Mouse (Mus musculus): ENCODE measurements around the gene F5. TPM values are rescaled to one million over a fixed set of nuclear protein-coding genes. Genes with fewer than 3 reads are reported as not detected.

The F5 gene
- 11.2 and 13.4 TPM in 2 replicates for polyA plus RNA-seq (2015; fragmentation: Nextera tagmentation; extraction: Ambion mirVana)

DNA sequence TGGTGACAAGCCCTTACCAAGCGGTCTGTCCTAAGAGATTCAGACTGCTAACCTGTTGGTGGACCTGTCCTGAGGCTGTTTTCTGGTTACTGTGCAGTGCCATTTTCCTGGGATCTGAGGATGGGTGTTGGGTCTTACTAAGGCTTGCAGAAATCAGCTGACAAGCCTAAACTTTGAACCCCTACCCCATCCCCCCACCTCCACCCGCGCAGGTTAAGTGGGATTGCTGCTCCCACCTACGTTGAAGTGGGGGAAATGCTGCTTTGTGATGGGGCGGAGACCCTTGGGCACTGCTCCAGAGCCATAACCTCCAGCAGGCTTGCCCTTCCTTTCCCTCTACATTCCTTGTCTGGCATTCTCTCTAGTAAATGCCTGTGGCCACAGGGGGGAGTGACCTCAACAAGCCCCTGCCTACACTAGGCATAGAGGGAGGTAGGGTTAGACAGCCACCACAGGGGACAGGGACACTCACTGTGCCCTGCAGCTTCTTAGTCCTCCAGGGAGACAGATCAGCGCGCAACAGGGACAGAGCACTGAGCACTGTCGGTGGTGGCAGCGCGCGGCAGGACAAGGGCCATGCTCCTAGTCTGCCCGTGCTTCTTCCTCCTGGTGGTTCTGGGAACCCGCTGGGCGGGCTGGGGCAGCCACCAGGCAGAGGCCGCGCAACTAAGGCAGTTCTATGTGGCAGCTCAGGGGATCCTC, at the start of gene F5:
Gene F5, plus strand, starts transcription at position 452 of the 702 bp plus-strand sequence.
- no peaks in the 10 kb centered on the region for H3K9me3 ChIP-seq (replicated peaks)
- WGBS (ENCODE audit: insufficient replicate concordance): 13% methylated on average over 16 of the region's 16 CpGs
- H3K27me3 ChIP-seq: no peaks in the 10 kb centered on the region
- H3K36me3 ChIP-seq (replicated peaks): no peaks in the 10 kb centered on the region
- peak within 1 kb of the TSS; percentile 68 for H3K27ac ChIP-seq (replicated peaks)
- peak within 1 kb of the TSS; percentile 52 for H3K4me2 ChIP-seq
- peaks cover 16% of the 10 kb centered on the region; the same call in 1 of the 2 replicates for H3K4me1 ChIP-seq (replicated peaks)
- peak; percentile 67 for ATAC-seq (ENCODE audit: insufficient read depth)
- peak within 1 kb of the TSS; percentile 29; the same call in 1 of the 2 replicates for H3K9ac ChIP-seq
- H3K4me3 ChIP-seq (replicated peaks): peak within 1 kb of the TSS; percentile 46

DNA sequence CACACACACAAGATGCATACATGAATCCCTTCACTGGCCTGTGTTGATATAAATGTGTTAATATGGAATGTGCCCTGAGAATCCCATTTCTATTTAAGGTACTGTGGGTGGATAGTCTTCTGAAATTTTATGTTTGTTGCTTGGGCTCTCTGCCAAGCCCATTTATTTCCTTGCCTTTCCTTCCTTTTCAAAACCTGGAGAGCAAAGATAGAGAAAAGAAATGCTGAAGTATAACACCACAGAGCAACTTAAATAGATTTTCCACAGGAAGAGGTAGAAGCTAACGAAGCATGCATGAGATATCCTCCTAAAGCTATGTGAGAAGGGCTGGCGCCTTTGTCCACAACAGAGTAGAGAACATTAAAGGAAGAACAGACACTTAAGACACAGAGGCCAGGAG, 41.9 kb upstream of the F5 start:
- no peak overlapping the region for H3K4me3 ChIP-seq (replicated peaks)
- no peaks in the 10 kb centered on the region for H3K27me3 ChIP-seq
- ATAC-seq (ENCODE audit: insufficient read depth): no peak
- H3K36me3 ChIP-seq (replicated peaks): no peaks in the 10 kb centered on the region
- no peak overlapping the region for H3K9ac ChIP-seq
- no peaks in the 10 kb centered on the region for H3K9me3 ChIP-seq (replicated peaks)
- no peak overlapping the region for H3K4me2 ChIP-seq
- H3K27ac ChIP-seq (replicated peaks): no peak overlapping the region
- WGBS (ENCODE audit: insufficient replicate concordance): 39% methylated on average over 2 of the region's 2 CpGs
- no peaks in the 10 kb centered on the region for H3K4me1 ChIP-seq (replicated peaks)

- H3K4me1 ChIP-seq (replicated peaks): no peaks in the 10 kb centered on the region
- no peak overlapping the region for H3K9ac ChIP-seq
- 86% methylated on average over 9 of the region's 9 CpGs for WGBS (ENCODE audit: insufficient replicate concordance)
- no peaks in the 10 kb centered on the region for H3K9me3 ChIP-seq (replicated peaks)
- no peaks in the 10 kb centered on the region for H3K27me3 ChIP-seq
- no peak overlapping the region for H3K4me2 ChIP-seq
- no peak overlapping the region for H3K27ac ChIP-seq (replicated peaks)
- no peak for ATAC-seq (ENCODE audit: insufficient read depth)
- H3K36me3 ChIP-seq (replicated peaks): no peaks in the 10 kb centered on the region
- no peak overlapping the region for H3K4me3 ChIP-seq (replicated peaks)
Observed at GRCm38 (mm10) chr1:164110591-164111329, 40.9 kb upstream of the F5 start.

- H3K9me3 ChIP-seq (replicated peaks): no peaks in the 10 kb centered on the region
- H3K27me3 ChIP-seq: no peaks in the 10 kb centered on the region
- H3K4me2 ChIP-seq: no peak overlapping the region
- no peak overlapping the region for H3K4me3 ChIP-seq (replicated peaks)
- no peaks in the 10 kb centered on the region for H3K4me1 ChIP-seq (replicated peaks)
- no peak overlapping the region for H3K27ac ChIP-seq (replicated peaks)
- H3K9ac ChIP-seq: no peak overlapping the region
- no peak for ATAC-seq (ENCODE audit: insufficient read depth)
- WGBS (ENCODE audit: insufficient replicate concordance): 48% methylated on average over 5 of the region's 5 CpGs
- no peaks in the 10 kb centered on the region for H3K36me3 ChIP-seq (replicated peaks)
Observed at GRCm38 (mm10) chr1:164114280-164114679, 37.4 kb upstream of the F5 start.

DNA sequence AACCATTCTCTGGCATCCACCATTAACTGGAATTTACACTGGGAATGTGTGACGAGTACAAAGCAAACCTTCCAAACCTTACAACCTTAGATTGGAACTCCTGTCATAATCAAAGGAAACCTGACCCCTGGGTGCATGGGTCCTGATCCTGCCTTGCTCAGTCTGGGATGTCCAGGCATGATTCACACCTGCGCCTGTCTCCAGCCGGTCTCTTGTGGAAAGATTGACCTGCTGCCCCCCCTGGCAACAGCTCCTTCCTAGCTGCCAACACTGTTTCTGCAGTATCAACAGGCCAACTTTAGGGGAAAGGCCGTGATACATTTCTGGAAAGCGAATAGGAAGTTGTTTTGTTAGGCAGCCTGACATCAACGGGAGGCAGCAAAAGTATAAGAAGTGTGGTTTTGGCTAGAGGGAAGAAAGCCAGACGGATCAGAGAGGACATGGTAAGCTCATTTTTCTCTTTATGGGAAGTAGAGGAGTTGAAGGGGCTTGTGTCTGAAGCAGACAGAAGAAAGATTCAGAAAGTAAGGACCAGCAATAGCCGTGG, 36.6 kb upstream of the F5 start, which contains the start of gene Selp:
Gene Selp, plus strand, starts transcription at position 318 of the 547 bp plus-strand sequence.
- Histone ChIP-seq H3K27me3 (no peaks in the 10 kb centered on the region), H3K4me3 (replicated peaks) (no peak within 1 kb of the TSS), H3K4me2 (no peak within 1 kb of the TSS), H3K4me1 (replicated peaks) (no peaks in the 10 kb centered on the region), H3K27ac (replicated peaks) (no peak within 1 kb of the TSS), H3K9ac (no peak within 1 kb of the TSS), H3K36me3 (replicated peaks) (no peaks in the 10 kb centered on the region), H3K9me3 (replicated peaks) (no peaks in the 10 kb centered on the region)
- 39% methylated on average over 8 of the region's 8 CpGs for WGBS (ENCODE audit: insufficient replicate concordance)
- ATAC-seq (ENCODE audit: insufficient read depth): no peak

- Histone ChIP-seq H3K9me3 (replicated peaks) (no peaks in the 10 kb centered on the region), H3K9ac (no peak overlapping the region), H3K27me3 (no peaks in the 10 kb centered on the region), H3K27ac (replicated peaks) (no peak overlapping the region), H3K4me3 (replicated peaks) (no peak overlapping the region), H3K4me1 (replicated peaks) (no peaks in the 10 kb centered on the region), H3K36me3 (replicated peaks) (no peaks in the 10 kb centered on the region), H3K4me2 (no peak overlapping the region)
- ATAC-seq (ENCODE audit: insufficient read depth): no peak
- 66% methylated on average over 6 of the region's 6 CpGs for WGBS (ENCODE audit: insufficient replicate concordance)
Observed at GRCm38 (mm10) chr1:164115647-164116046, 36.0 kb upstream of the F5 start.

DNA sequence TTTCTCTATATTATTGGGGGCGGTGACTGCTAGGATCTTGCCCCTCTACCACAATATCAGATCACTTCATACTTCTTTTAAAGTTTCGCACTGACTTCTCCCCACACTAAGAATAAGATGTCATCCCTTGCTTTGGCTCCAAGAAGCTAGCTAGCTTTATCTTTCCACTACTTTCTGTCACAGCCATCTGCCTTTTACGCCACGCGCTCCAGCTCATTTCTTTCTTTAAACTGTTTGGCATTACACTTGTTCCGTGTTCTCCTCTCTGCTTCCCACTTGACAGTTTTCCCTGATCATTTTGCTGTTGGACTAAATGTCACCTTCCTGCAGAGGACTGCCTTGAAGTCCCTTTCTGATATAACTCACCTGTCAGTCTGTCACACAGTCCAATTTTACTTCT, 33.8 kb upstream of the F5 start:
- H3K36me3 ChIP-seq (replicated peaks): no peaks in the 10 kb centered on the region
- no peak overlapping the region for H3K9ac ChIP-seq
- H3K4me1 ChIP-seq (replicated peaks): no peaks in the 10 kb centered on the region
- no peak for ATAC-seq (ENCODE audit: insufficient read depth)
- H3K4me3 ChIP-seq (replicated peaks): no peak overlapping the region
- 78% methylated on average over 6 of the region's 6 CpGs for WGBS (ENCODE audit: insufficient replicate concordance)
- no peak overlapping the region for H3K4me2 ChIP-seq
- H3K9me3 ChIP-seq (replicated peaks): no peaks in the 10 kb centered on the region
- no peak overlapping the region for H3K27ac ChIP-seq (replicated peaks)
- H3K27me3 ChIP-seq: no peaks in the 10 kb centered on the region

DNA sequence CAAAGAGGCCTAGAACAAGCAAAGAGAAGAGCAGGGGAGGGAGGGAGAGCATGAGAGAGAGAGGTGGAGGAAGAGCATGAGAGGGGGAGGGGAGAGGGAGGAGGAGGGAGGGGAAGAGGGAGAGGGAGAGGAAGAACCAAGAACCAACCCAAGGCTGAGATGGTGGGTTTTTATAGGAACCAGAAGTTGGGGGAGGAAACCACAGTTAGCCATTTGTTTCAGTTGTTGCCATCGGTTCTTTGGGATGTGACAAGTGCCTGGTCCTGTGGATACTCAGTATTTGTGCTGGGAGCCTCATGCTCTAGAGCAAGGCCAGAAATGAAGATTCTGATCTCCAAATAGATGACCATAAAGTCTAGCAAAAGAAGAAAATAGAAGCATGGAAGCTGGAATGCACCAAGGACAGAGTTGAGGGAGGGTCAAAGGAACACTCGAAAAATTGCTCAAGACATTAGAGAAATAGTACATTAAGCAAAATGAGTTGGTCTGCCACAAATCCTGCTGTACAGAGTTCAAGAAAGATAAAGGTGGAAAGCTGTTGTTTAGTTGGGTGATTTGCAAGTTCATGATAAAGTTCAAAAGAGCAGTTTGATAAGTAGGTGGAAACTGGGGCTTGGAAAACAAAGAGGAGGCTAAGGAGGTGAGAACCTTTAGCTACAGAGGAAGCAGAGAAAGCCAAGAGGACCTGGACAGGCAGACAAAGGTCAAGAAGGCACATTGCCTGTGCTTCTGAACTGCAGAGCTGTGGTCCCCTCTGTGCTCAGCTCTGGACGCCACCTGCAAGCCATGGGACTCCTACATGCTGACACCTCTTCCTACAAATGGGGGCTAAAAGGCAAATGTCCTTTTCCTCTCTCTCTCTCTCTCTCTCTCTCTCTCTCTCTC, 31.5 kb upstream of the F5 start:
- H3K36me3 ChIP-seq (replicated peaks): no peaks in the 10 kb centered on the region
- no peak overlapping the region for H3K4me3 ChIP-seq (replicated peaks)
- 23% methylated on average over 3 of the region's 3 CpGs for WGBS (ENCODE audit: insufficient replicate concordance)
- ATAC-seq (ENCODE audit: insufficient read depth): no peak
- H3K9ac ChIP-seq: no peak overlapping the region
- H3K4me1 ChIP-seq (replicated peaks): no peaks in the 10 kb centered on the region
- no peaks in the 10 kb centered on the region for H3K27me3 ChIP-seq
- no peak overlapping the region for H3K4me2 ChIP-seq
- H3K9me3 ChIP-seq (replicated peaks): no peaks in the 10 kb centered on the region
- no peak overlapping the region for H3K27ac ChIP-seq (replicated peaks)

- H3K4me2 ChIP-seq: no peak overlapping the region
- no peak overlapping the region for H3K9ac ChIP-seq
- H3K4me3 ChIP-seq (replicated peaks): no peak overlapping the region
- H3K36me3 ChIP-seq (replicated peaks): no peaks in the 10 kb centered on the region
- no peaks in the 10 kb centered on the region for H3K27me3 ChIP-seq
- ATAC-seq (ENCODE audit: insufficient read depth): no peak
- H3K9me3 ChIP-seq (replicated peaks): no peaks in the 10 kb centered on the region
- no peak overlapping the region for H3K27ac ChIP-seq (replicated peaks)
- 60% methylated on average over 3 of the region's 3 CpGs for WGBS (ENCODE audit: insufficient replicate concordance)
- no peaks in the 10 kb centered on the region for H3K4me1 ChIP-seq (replicated peaks)
Observed at GRCm38 (mm10) chr1:164120777-164121158, 30.9 kb upstream of the F5 start.

DNA sequence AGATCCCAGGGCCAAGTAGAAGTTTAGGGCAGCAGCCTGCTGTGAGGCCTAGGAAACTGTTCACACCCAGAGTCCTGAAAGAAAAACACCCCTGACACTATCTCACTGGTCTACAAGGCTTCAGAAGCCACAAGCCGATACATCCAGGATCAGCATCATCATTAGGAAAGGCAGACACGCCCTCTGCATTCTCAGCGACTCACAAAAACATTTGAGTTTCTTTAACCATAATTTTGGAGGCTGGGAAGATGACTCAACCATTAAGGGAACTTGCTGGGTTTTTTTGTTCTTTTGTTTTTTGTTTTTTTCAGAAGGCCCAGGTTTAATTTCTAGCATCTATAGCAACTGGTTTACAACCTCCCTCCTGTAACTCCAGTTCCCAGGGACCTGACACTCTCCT, 27.8 kb upstream of the F5 start:
- no peaks in the 10 kb centered on the region for H3K36me3 ChIP-seq (replicated peaks)
- no peak for ATAC-seq (ENCODE audit: insufficient read depth)
- H3K9ac ChIP-seq: no peak overlapping the region
- H3K9me3 ChIP-seq (replicated peaks): 0 out of 2 replicates have a peak, but pooled peaks cover 2% of the 10 kb centered on the region
- H3K27ac ChIP-seq (replicated peaks): no peak overlapping the region
- no peak overlapping the region for H3K4me2 ChIP-seq
- 35% methylated on average over 3 of the region's 3 CpGs for WGBS (ENCODE audit: insufficient replicate concordance)
- H3K27me3 ChIP-seq: no peaks in the 10 kb centered on the region
- no peaks in the 10 kb centered on the region for H3K4me1 ChIP-seq (replicated peaks)
- H3K4me3 ChIP-seq (replicated peaks): no peak overlapping the region
